In the genomic region with DNA sequence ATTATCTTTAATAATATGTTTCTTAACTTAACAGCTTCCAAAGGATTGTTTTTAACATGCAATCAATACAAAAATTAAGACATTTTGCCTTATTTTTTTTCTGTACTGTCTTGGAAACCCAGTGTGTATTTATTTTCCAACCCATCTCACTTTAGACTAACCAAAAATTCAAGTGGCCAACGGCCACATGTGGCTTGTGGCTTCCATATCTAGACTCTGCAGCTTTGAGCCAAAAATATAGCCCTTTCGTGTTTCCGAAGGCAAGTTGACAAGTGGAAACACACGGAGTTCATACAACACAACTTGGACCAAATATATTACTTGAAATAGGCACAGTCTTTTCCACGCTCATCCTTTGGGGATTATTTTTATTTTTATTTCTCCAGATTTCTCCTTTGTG, we compare ENCODE assay signal across 8 mouse cellular contexts. TPM values are rescaled to one million over a fixed set of nuclear protein-coding genes. Genes with fewer than 3 reads are reported as not detected.
A peak's percentile ranks its signal among the peaks of the same experiment; 100 is the strongest.
DNase-seq lines count a peak whose midpoint lies in the region; ATAC-seq and TF ChIP-seq lines count a peak whose summit lies in the region.

No protein-coding gene starts in this region.

- no peak for DNase-seq in lung, postnatal 0 days (ENCODE audit: low spot score)
- no peak for DNase-seq in lung, postnatal 14 days
- no peak for DNase-seq in left cerebral cortex, postnatal 36 days (ENCODE audit: low spot score in 2 of 2)

- WGBS in forebrain, embryonic 15.5 days, result 78% methylated on average over 5 of the region's 5 CpGs
- 73% methylated on average over 5 of the region's 5 CpGs for WGBS in forebrain, embryonic 12.5 days
- 63% methylated on average over 5 of the region's 5 CpGs for WGBS in lung, postnatal 0 days
- 58% methylated on average over 5 of the region's 5 CpGs for WGBS in limb, embryonic 13.5 days
- WGBS in neural tube, embryonic 15.5 days, result 72% methylated on average over 5 of the region's 5 CpGs

- H3K27me3 ChIP-seq in forebrain, embryonic 15.5 days, result peaks cover 59% of the 10 kb centered on the region
- H3K27me3 ChIP-seq in forebrain, embryonic 12.5 days, result peaks cover 67% of the 10 kb centered on the region
- H3K27me3 ChIP-seq in lung, postnatal 0 days (replicated peaks; ENCODE audit: insufficient read depth, low read length), result peaks cover 7% of the 10 kb centered on the region; the same call in 1 of the 2 replicates
- peaks cover 75% of the 10 kb centered on the region for H3K27me3 ChIP-seq in limb, embryonic 13.5 days
- peaks cover 54% of the 10 kb centered on the region for H3K27me3 ChIP-seq in neural tube, embryonic 15.5 days (replicated peaks)

- no peaks in the 10 kb centered on the region for H3K9me3 ChIP-seq in forebrain, embryonic 15.5 days
- no peaks in the 10 kb centered on the region for H3K9me3 ChIP-seq in forebrain, embryonic 12.5 days
- H3K9me3 ChIP-seq in lung, postnatal 0 days (ENCODE audit: low read length), result no peaks in the 10 kb centered on the region
- no peaks in the 10 kb centered on the region for H3K9me3 ChIP-seq in limb, embryonic 13.5 days
- no peaks in the 10 kb centered on the region for H3K9me3 ChIP-seq in neural tube, embryonic 15.5 days (replicated peaks)

- intact Hi-C loops in left cerebral cortex, postnatal 36 days (cut with DNase I), result no loop called here

- TF ChIP-seq CTCF in lung, postnatal 0 days (IDR thresholded peaks at IDR 0.05), result no peak

- peak overlapping the region; percentile 92 for H3K4me2 ChIP-seq in forebrain, embryonic 15.5 days (replicated peaks)
- H3K4me2 ChIP-seq in forebrain, embryonic 12.5 days, result no peak overlapping the region
- peak overlapping the region; percentile 98; the same call in 1 of the 2 replicates for H3K4me2 ChIP-seq in lung, postnatal 0 days (replicated peaks; ENCODE audit: low read depth, low read length)
- H3K4me2 ChIP-seq in limb, embryonic 13.5 days (replicated peaks), result peak overlapping the region; percentile 98
- peak overlapping the region; percentile 99 for H3K4me2 ChIP-seq in neural tube, embryonic 15.5 days

- no peak overlapping the region for H3K27ac ChIP-seq in forebrain, embryonic 15.5 days (replicated peaks)
- H3K27ac ChIP-seq in forebrain, embryonic 12.5 days, result no peak overlapping the region
- peak overlapping the region; percentile 66; the same call in 1 of the 2 replicates for H3K27ac ChIP-seq in lung, postnatal 0 days (ENCODE audit: low read length)
- no peak overlapping the region for H3K27ac ChIP-seq in limb, embryonic 13.5 days
- H3K27ac ChIP-seq in neural tube, embryonic 15.5 days (replicated peaks), result no peak overlapping the region

- no peak for ATAC-seq in forebrain, embryonic 15.5 days (replicated peaks)
- no peak for ATAC-seq in forebrain, embryonic 12.5 days (ENCODE audit: low FRiP score)
- ATAC-seq in lung, postnatal 0 days, result no peak
- no peak for ATAC-seq in limb, embryonic 13.5 days (ENCODE audit: low FRiP score, low read depth)
- ATAC-seq in neural tube, embryonic 15.5 days (ENCODE audit: low FRiP score), result no peak
- ATAC-seq in erythroid progenitor cell, adult 5-6 weeks (replicated peaks; ENCODE audit: low FRiP score, poor library complexity, severe bottlenecking), result no peak

- H3K4me3 ChIP-seq in forebrain, embryonic 15.5 days, result peak overlapping the region; percentile 53
- H3K4me3 ChIP-seq in forebrain, embryonic 12.5 days (replicated peaks), result no peak overlapping the region
- peak overlapping the region; percentile 66 for H3K4me3 ChIP-seq in lung, postnatal 0 days (ENCODE audit: low read depth, low read length)
- peak overlapping the region; percentile 73 for H3K4me3 ChIP-seq in limb, embryonic 13.5 days
- H3K4me3 ChIP-seq in neural tube, embryonic 15.5 days (replicated peaks), result peak overlapping the region; percentile 70; the same call in 1 of the 2 replicates

- no peaks in the 10 kb centered on the region for H3K36me3 ChIP-seq in forebrain, embryonic 15.5 days
- H3K36me3 ChIP-seq in forebrain, embryonic 12.5 days (replicated peaks), result no peaks in the 10 kb centered on the region
- no peaks in the 10 kb centered on the region for H3K36me3 ChIP-seq in lung, postnatal 0 days (ENCODE audit: insufficient read depth, low read length)
- no peaks in the 10 kb centered on the region for H3K36me3 ChIP-seq in limb, embryonic 13.5 days
- H3K36me3 ChIP-seq in neural tube, embryonic 15.5 days, result no peaks in the 10 kb centered on the region

- peaks cover 10% of the 10 kb centered on the region for H3K4me1 ChIP-seq in forebrain, embryonic 15.5 days
- H3K4me1 ChIP-seq in forebrain, embryonic 12.5 days, result peaks cover 12% of the 10 kb centered on the region
- H3K4me1 ChIP-seq in lung, postnatal 0 days (ENCODE audit: insufficient read depth, low read depth, low read length), result peaks cover 4% of the 10 kb centered on the region; the same call in 1 of the 2 replicates
- H3K4me1 ChIP-seq in limb, embryonic 13.5 days, result peaks cover 9% of the 10 kb centered on the region; the same call in 1 of the 2 replicates
- peaks cover 18% of the 10 kb centered on the region for H3K4me1 ChIP-seq in neural tube, embryonic 15.5 days

- TF ChIP-seq EP300 in lung, postnatal 0 days (IDR thresholded peaks at IDR 0.05), result no peak

- no peak overlapping the region for H3K9ac ChIP-seq in forebrain, embryonic 15.5 days (replicated peaks)
- H3K9ac ChIP-seq in forebrain, embryonic 12.5 days, result no peak overlapping the region
- no peak overlapping the region for H3K9ac ChIP-seq in lung, postnatal 0 days (replicated peaks; ENCODE audit: low read depth)
- H3K9ac ChIP-seq in limb, embryonic 13.5 days, result no peak overlapping the region
- H3K9ac ChIP-seq in neural tube, embryonic 15.5 days (replicated peaks), result no peak overlapping the region

RNA-seq across cellular contexts. Expression of gene Dock8, which starts 0.8 kb away (rescaled TPM):
- polyA plus RNA-seq in forebrain, embryonic 15.5 days (2015; fragmentation: Nextera tagmentation; extraction: Ambion mirVana), result 1.1 and 1.4 TPM in 2 replicates
- 1.3 TPM in 2 replicates for polyA plus RNA-seq in forebrain, embryonic 12.5 days (2016; fragmentation: Nextera tagmentation; extraction: Ambion mirVana)
- 8.1 and 9.7 TPM in 2 replicates for polyA plus RNA-seq in lung, postnatal 0 days (2015; fragmentation: Nextera tagmentation; extraction: Ambion mirVana)
- 3.3 and 5.5 TPM in 2 replicates for polyA plus RNA-seq in limb, embryonic 13.5 days (2015; fragmentation: Nextera tagmentation; extraction: Ambion mirVana)
- 1.2 and 9.1 TPM in 2 replicates for polyA plus RNA-seq in neural tube, embryonic 15.5 days (2015; fragmentation: Nextera tagmentation; extraction: Ambion mirVana)
- 28.1 and 33.5 TPM in 2 replicates for total RNA-seq in erythroid progenitor cell, adult 5-6 weeks (2015; ENCODE audit: low replicate concordance)
- 14.5 and 68.5 TPM in 2 replicates for total RNA-seq in erythroid progenitor cell, adult 5-6 weeks (2017; ENCODE audit: low replicate concordance)
- 1 to 10 TPM; 2.3 to 4.6 TPM for total RNA-seq in left cerebral cortex, postnatal 36 days (2021)

RNA-seq across cellular contexts. Expression of gene Cbwd1, which starts 37.2 kb away (rescaled TPM):
- 16.0 and 18.5 TPM in 2 replicates for polyA plus RNA-seq in forebrain, embryonic 15.5 days (2015; fragmentation: Nextera tagmentation; extraction: Ambion mirVana)
- polyA plus RNA-seq in forebrain, embryonic 12.5 days (2016; fragmentation: Nextera tagmentation; extraction: Ambion mirVana), result 23.5 and 24.2 TPM in 2 replicates
- polyA plus RNA-seq in lung, postnatal 0 days (2015; fragmentation: Nextera tagmentation; extraction: Ambion mirVana), result 14.6 and 15.6 TPM in 2 replicates
- polyA plus RNA-seq in limb, embryonic 13.5 days (2015; fragmentation: Nextera tagmentation; extraction: Ambion mirVana), result 22.9 and 23.9 TPM in 2 replicates
- 16.1 and 16.3 TPM in 2 replicates for polyA plus RNA-seq in neural tube, embryonic 15.5 days (2015; fragmentation: Nextera tagmentation; extraction: Ambion mirVana)
- total RNA-seq in erythroid progenitor cell, adult 5-6 weeks (2015; ENCODE audit: low replicate concordance), result 8.3 and 8.8 TPM in 2 replicates
- 19.4 and 21.6 TPM in 2 replicates for total RNA-seq in erythroid progenitor cell, adult 5-6 weeks (2017; ENCODE audit: low replicate concordance)
- 10 to 100 TPM; 13.8 to 14.8 TPM for total RNA-seq in left cerebral cortex, postnatal 36 days (2021)
